Mouse (Mus musculus): Measurements from ENCODE around the gene Tbp. TPM values are rescaled to one million over a fixed set of nuclear protein-coding genes. Genes with fewer than 3 reads are reported as not detected.

Gene Tbp
- polyA plus RNA-seq, 1 experiment from 2014 or later: 40.0 TPM

GRCm38 (mm10) chr17:15549713-15550112, 50.0 kb downstream of the Tbp start:
- no peak overlapping the region for H3K4me3 ChIP-seq (ENCODE audit: low read depth, low read length)
- H3K4me2 ChIP-seq: no peak overlapping the region
- 48% methylated on average over 1 of the region's 1 CpGs for WGBS (ENCODE audit: insufficient replicate concordance)
- no peak for ATAC-seq (replicated peaks; ENCODE audit: insufficient number of reproducible peaks, low FRiP score, low TSS enrichment)
- no peaks in the 10 kb centered on the region for H3K36me3 ChIP-seq (ENCODE audit: control insufficient read depth, insufficient read depth, low read length)
- H3K4me1 ChIP-seq (ENCODE audit: control insufficient read depth, insufficient read depth, low read length): no peaks in the 10 kb centered on the region
- peaks cover 3% of the 10 kb centered on the region; the same call in 1 of the 2 replicates for H3K9me3 ChIP-seq (replicated peaks; ENCODE audit: control insufficient read depth, low read length)
- H3K27me3 ChIP-seq (ENCODE audit: control insufficient read depth, insufficient read depth, low read length): no peaks in the 10 kb centered on the region
- H3K9ac ChIP-seq (ENCODE audit: low read depth, low read length): no peak overlapping the region
- no peak overlapping the region for H3K27ac ChIP-seq (ENCODE audit: low read depth, low read length)

- Histone ChIP-seq H3K4me3 (ENCODE audit: low read depth, low read length) (no peak overlapping the region), H3K9ac (ENCODE audit: low read depth, low read length) (no peak overlapping the region), H3K4me2 (no peak overlapping the region), H3K36me3 (ENCODE audit: control insufficient read depth, insufficient read depth, low read length) (no peaks in the 10 kb centered on the region), H3K9me3 (replicated peaks; ENCODE audit: control insufficient read depth, low read length) (no peaks in the 10 kb centered on the region), H3K27ac (ENCODE audit: low read depth, low read length) (no peak overlapping the region), H3K4me1 (ENCODE audit: control insufficient read depth, insufficient read depth, low read length) (peaks cover 6% of the 10 kb centered on the region; the same call in 1 of the 2 replicates), H3K27me3 (ENCODE audit: control insufficient read depth, insufficient read depth, low read length) (no peaks in the 10 kb centered on the region)
- ATAC-seq (replicated peaks; ENCODE audit: insufficient number of reproducible peaks, low FRiP score, low TSS enrichment): no peak
- 81% methylated on average over 2 of the region's 2 CpGs for WGBS (ENCODE audit: insufficient replicate concordance)
These were observed 60.3 kb downstream of the Tbp start for GRCm38 (mm10) chr17:15559946-15560345.

GRCm38 (mm10) chr17:15564014-15564927, 64.6 kb downstream of the Tbp start, which contains the start of gene Prdm9:
Prdm9 (minus strand) TSS chr17:15564354.
- Histone ChIP-seq H3K27me3 (ENCODE audit: control insufficient read depth, insufficient read depth, low read length) (no peaks in the 10 kb centered on the region), H3K4me1 (ENCODE audit: control insufficient read depth, insufficient read depth, low read length) (peaks cover 6% of the 10 kb centered on the region; the same call in 1 of the 2 replicates), H3K27ac (ENCODE audit: low read depth, low read length) (peak within 1 kb of the TSS; percentile 97), H3K36me3 (ENCODE audit: control insufficient read depth, insufficient read depth, low read length) (no peaks in the 10 kb centered on the region), H3K9me3 (replicated peaks; ENCODE audit: control insufficient read depth, low read length) (no peaks in the 10 kb centered on the region), H3K9ac (ENCODE audit: low read depth, low read length) (peak within 1 kb of the TSS; percentile 89), H3K4me2 (peak within 1 kb of the TSS; percentile 77), H3K4me3 (ENCODE audit: low read depth, low read length) (peak within 1 kb of the TSS; percentile 47)
- under 1% methylated on average over 42 of the region's 43 CpGs for WGBS (ENCODE audit: insufficient replicate concordance)
- ATAC-seq (replicated peaks; ENCODE audit: insufficient number of reproducible peaks, low FRiP score, low TSS enrichment): peak; percentile 99

- Histone ChIP-seq H3K4me3 (ENCODE audit: low read depth, low read length) (peak overlapping the region; percentile 47), H3K27ac (ENCODE audit: low read depth, low read length) (no peak overlapping the region), H3K27me3 (ENCODE audit: control insufficient read depth, insufficient read depth, low read length) (no peaks in the 10 kb centered on the region), H3K9ac (ENCODE audit: low read depth, low read length) (peak overlapping the region; percentile 89), H3K36me3 (ENCODE audit: control insufficient read depth, insufficient read depth, low read length) (no peaks in the 10 kb centered on the region), H3K9me3 (replicated peaks; ENCODE audit: control insufficient read depth, low read length) (no peaks in the 10 kb centered on the region), H3K4me2 (peak overlapping the region; percentile 76), H3K4me1 (ENCODE audit: control insufficient read depth, insufficient read depth, low read length) (peaks cover 6% of the 10 kb centered on the region; the same call in 1 of the 2 replicates)
- no peak for ATAC-seq (replicated peaks; ENCODE audit: insufficient number of reproducible peaks, low FRiP score, low TSS enrichment)
- WGBS (ENCODE audit: insufficient replicate concordance): 41% methylated on average over 12 of the region's 12 CpGs
These were observed 65.2 kb downstream of the Tbp start for GRCm38 (mm10) chr17:15564928-15565300.

- Histone ChIP-seq H3K4me1 (ENCODE audit: control insufficient read depth, insufficient read depth, low read length) (peaks cover 6% of the 10 kb centered on the region; the same call in 1 of the 2 replicates), H3K9ac (ENCODE audit: low read depth, low read length) (no peak overlapping the region), H3K9me3 (replicated peaks; ENCODE audit: control insufficient read depth, low read length) (no peaks in the 10 kb centered on the region), H3K27ac (ENCODE audit: low read depth, low read length) (no peak overlapping the region), H3K4me2 (no peak overlapping the region), H3K4me3 (ENCODE audit: low read depth, low read length) (no peak overlapping the region), H3K27me3 (ENCODE audit: control insufficient read depth, insufficient read depth, low read length) (no peaks in the 10 kb centered on the region), H3K36me3 (ENCODE audit: control insufficient read depth, insufficient read depth, low read length) (no peaks in the 10 kb centered on the region)
- WGBS (ENCODE audit: insufficient replicate concordance): 71% methylated on average over 5 of the region's 5 CpGs
- no peak for ATAC-seq (replicated peaks; ENCODE audit: insufficient number of reproducible peaks, low FRiP score, low TSS enrichment)
These were observed 67.2 kb downstream of the Tbp start for GRCm38 (mm10) chr17:15566908-15567307.

GRCm38 (mm10) chr17:15575056-15575455, 75.4 kb downstream of the Tbp start:
- H3K4me2 ChIP-seq: no peak overlapping the region
- no peaks in the 10 kb centered on the region for H3K9me3 ChIP-seq (replicated peaks; ENCODE audit: control insufficient read depth, low read length)
- no peaks in the 10 kb centered on the region for H3K36me3 ChIP-seq (ENCODE audit: control insufficient read depth, insufficient read depth, low read length)
- no peak overlapping the region for H3K4me3 ChIP-seq (ENCODE audit: low read depth, low read length)
- no peak overlapping the region for H3K27ac ChIP-seq (ENCODE audit: low read depth, low read length)
- no peaks in the 10 kb centered on the region for H3K4me1 ChIP-seq (ENCODE audit: control insufficient read depth, insufficient read depth, low read length)
- H3K9ac ChIP-seq (ENCODE audit: low read depth, low read length): no peak overlapping the region
- 69% methylated on average over 1 of the region's 1 CpGs for WGBS (ENCODE audit: insufficient replicate concordance)
- H3K27me3 ChIP-seq (ENCODE audit: control insufficient read depth, insufficient read depth, low read length): no peaks in the 10 kb centered on the region
- ATAC-seq (replicated peaks; ENCODE audit: insufficient number of reproducible peaks, low FRiP score, low TSS enrichment): no peak

GRCm38 (mm10) chr17:15577291-15577694, 77.6 kb downstream of the Tbp start:
- under 1% methylated on average over 32 of the region's 32 CpGs for WGBS (ENCODE audit: insufficient replicate concordance)
- peak; percentile 75; the same call in 1 of the 2 replicates for ATAC-seq (replicated peaks; ENCODE audit: insufficient number of reproducible peaks, low FRiP score, low TSS enrichment)
- no peaks in the 10 kb centered on the region for H3K27me3 ChIP-seq (ENCODE audit: control insufficient read depth, insufficient read depth, low read length)
- H3K4me1 ChIP-seq (ENCODE audit: control insufficient read depth, insufficient read depth, low read length): no peaks in the 10 kb centered on the region
- H3K4me3 ChIP-seq (ENCODE audit: low read depth, low read length): peak overlapping the region; percentile 37
- no peaks in the 10 kb centered on the region for H3K9me3 ChIP-seq (replicated peaks; ENCODE audit: control insufficient read depth, low read length)
- no peaks in the 10 kb centered on the region for H3K36me3 ChIP-seq (ENCODE audit: control insufficient read depth, insufficient read depth, low read length)
- no peak overlapping the region for H3K27ac ChIP-seq (ENCODE audit: low read depth, low read length)
- peak overlapping the region; percentile 28; the same call in 1 of the 2 replicates for H3K9ac ChIP-seq (ENCODE audit: low read depth, low read length)
- H3K4me2 ChIP-seq: peak overlapping the region; percentile 63

Data from heart, embryonic 11.5 days (tissue).